Comparison of ENCODE assay signal across 27 mouse cellular contexts in genomic region chr9:29269988-29270387, GRCm38 (mm10).
"Had no signal": no experiment of that assay in that cellular context is flagged by ENCODE, and none has a peak within 500 bp of the region (broad histone marks: within the 10 kb centered on the region; RNA-seq: fewer than 3 reads in every experiment).

No protein-coding gene starts in this region.

- H3K9ac ChIP-seq: heart, embryonic 12.5 days; hindbrain, embryonic 12.5 days; hindbrain, embryonic 14.5 days; kidney, embryonic 15.5 days; limb, embryonic 12.5 days; liver, embryonic 12.5 days; liver, embryonic 14.5 days had no signal

- H3K4me2 ChIP-seq: heart, embryonic 12.5 days; hindbrain, embryonic 12.5 days; hindbrain, embryonic 14.5 days; kidney, embryonic 15.5 days; limb, embryonic 12.5 days; liver, embryonic 12.5 days had no signal

- H3K9me3 ChIP-seq: heart, embryonic 10.5 days; heart, embryonic 12.5 days; hindbrain, embryonic 10.5 days; hindbrain, embryonic 12.5 days; kidney, embryonic 15.5 days; limb, embryonic 10.5 days; limb, embryonic 12.5 days; liver, embryonic 12.5 days had no signal

- DNase-seq: gastrocnemius, adult 2 months; gastrocnemius, postnatal 10 days; gastrocnemius, postnatal 25 days; heart, adult 18-20 months; heart, postnatal 10 days; heart, postnatal 4 days; kidney, adult 11 months; kidney, adult 2 months; kidney, adult 9 months; kidney, postnatal 25 days; kidney, postnatal 4 days; liver had no signal

- ATAC-seq: hindbrain, embryonic 16.5 days; inflammation-experienced regulatory T-cells, adult 6 months; liver, embryonic 12.5 days had no signal

- H3K27ac ChIP-seq: gastrocnemius, adult 2 months; heart, embryonic 10.5 days; hindbrain, embryonic 10.5 days; hindbrain, embryonic 12.5 days; hindbrain, embryonic 14.5 days; kidney, embryonic 15.5 days; kidney, postnatal 0 days; layer of hippocampus, adult 2 months; limb, embryonic 10.5 days; limb, embryonic 12.5 days; liver, embryonic 12.5 days; liver, embryonic 14.5 days had no signal

- H3K36me3 ChIP-seq: heart, embryonic 10.5 days; heart, embryonic 12.5 days; hindbrain, embryonic 10.5 days; hindbrain, embryonic 12.5 days; kidney, embryonic 15.5 days; limb, embryonic 10.5 days; limb, embryonic 12.5 days; liver, embryonic 12.5 days had no signal

- H3K27me3 ChIP-seq: heart, embryonic 12.5 days; hindbrain, embryonic 12.5 days; kidney, embryonic 15.5 days; limb, embryonic 12.5 days; liver, embryonic 12.5 days had no signal

- H3K4me1 ChIP-seq: kidney, embryonic 15.5 days; limb, embryonic 10.5 days; limb, embryonic 12.5 days; liver, embryonic 12.5 days had no signal

- H3K4me3 ChIP-seq: gastrocnemius, adult 2 months; heart, embryonic 10.5 days; heart, embryonic 12.5 days; hindbrain, embryonic 10.5 days; hindbrain, embryonic 12.5 days; kidney, embryonic 15.5 days; layer of hippocampus, adult 2 months; left cerebral cortex, adult 2 months; limb, embryonic 10.5 days; limb, embryonic 12.5 days; liver, embryonic 12.5 days had no signal
